Mouse (Mus musculus) kidney, adult 2 months (tissue): Measurements from ENCODE around the gene Mcu.

ENCODE experiments used
- CTCF ChIP-seq: fragments of 200-500 bp; conservative IDR thresholded peaks from 2 replicates; pipeline ENCODE4 v1.5.1; 2011; ENCODE audit warnings: low read depth, mild to moderate bottlenecking, control low read depth, low read length, moderate library complexity, mixed read lengths; ENCODE audit not compliant: insufficient read depth, insufficient read length
- POLR2A ChIP-seq: fragments of 200-500 bp; IDR thresholded peaks from one replicate; pipeline ENCODE4 v1.6.1; 2011; ENCODE audit warnings: low read depth, low read length, control low read depth

- TF ChIP-seq CTCF = no peak
- no peak for TF ChIP-seq POLR2A
These were observed 3.2 kb downstream of the Mcu start for GRCm38 (mm10) chr10:59613276-59613675.
